Mouse (Mus musculus) lung, postnatal 36 days (tissue): Measurements from ENCODE around the gene Cela3b.
"Not testable (repeated sequence)": the region's sequence is repeated elsewhere in the genome, so short reads cannot be mapped to it uniquely, and the experiment has no call there.

Experiments used
- DNase-seq: peaks from one replicate; pipeline ENCODE4 v3.0.0; 2022; ENCODE audit warnings: mixed read lengths

The Cela3b gene

DNA sequence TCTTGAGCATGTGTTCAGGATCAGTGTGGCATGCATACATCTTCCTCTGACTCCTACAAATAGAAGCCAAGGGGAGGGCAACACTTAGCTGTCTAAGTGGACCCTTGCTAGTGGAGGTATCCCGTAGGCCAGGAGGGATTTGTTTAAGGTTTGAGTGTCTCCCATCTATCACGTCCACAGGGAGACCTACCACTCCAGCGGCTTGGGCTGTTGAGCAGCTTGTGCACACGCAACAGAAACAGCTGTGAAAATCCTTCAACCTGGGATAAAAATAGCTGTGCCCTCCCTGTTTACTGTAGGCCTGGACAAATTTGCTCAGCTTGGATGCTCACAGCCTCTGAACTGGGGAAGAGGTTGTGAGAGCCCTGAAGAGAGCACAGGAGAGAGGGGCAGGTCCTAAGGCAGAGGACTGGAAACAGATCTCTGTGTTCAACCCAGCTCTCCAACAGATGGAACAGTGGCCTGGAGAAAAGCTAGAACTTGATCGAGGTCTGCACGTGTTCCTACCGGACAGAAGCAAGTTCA, 18.1 kb downstream of the Cela3b start:
- DNase-seq, result not testable (repeated sequence)

DNA sequence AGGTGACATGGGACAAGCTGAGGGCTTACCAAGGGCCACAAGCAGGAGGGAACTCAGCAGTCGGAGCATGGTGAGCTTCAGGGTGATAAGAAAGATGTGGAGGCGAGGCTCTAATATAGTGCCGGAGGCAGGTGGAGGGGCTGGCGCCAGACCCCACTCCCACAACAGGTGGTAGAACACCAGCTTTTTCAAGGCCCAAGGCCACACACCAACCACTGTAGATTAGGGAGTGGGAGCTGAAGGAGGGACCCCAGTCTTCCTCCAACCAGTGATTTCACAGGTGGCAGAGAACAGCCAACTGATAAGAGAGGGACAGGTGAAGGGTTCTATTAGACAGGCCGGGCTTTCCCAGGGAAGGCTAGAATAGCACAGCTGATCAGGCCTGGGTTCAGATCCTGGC, 20.6 kb downstream of the Cela3b start, which contains the start of gene Cela3a:
TSS of gene Cela3a (minus strand) at position 101 of the 400 bp plus-strand sequence.
- DNase-seq, result no peak

DNA sequence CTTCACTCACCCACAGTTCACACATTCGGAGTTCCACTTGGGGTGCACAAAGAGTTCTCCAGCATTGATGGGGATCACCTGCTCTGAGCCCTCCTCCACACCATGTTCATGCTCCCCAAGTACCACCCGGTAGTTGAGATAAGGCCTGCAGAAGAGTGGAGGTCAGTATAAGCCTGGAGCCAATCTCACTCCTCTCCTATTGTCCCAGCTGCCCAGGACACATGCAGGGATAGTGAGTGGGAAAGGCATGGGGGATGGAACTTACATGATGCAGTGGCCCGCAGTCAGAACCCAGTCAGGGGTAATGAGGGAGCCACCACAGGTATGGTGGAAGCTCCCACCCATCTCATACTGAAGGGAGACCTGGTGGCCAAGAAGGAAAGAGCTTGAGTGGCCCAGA, 24.8 kb downstream of the Cela3b start:
- DNase-seq, result no peak

DNA sequence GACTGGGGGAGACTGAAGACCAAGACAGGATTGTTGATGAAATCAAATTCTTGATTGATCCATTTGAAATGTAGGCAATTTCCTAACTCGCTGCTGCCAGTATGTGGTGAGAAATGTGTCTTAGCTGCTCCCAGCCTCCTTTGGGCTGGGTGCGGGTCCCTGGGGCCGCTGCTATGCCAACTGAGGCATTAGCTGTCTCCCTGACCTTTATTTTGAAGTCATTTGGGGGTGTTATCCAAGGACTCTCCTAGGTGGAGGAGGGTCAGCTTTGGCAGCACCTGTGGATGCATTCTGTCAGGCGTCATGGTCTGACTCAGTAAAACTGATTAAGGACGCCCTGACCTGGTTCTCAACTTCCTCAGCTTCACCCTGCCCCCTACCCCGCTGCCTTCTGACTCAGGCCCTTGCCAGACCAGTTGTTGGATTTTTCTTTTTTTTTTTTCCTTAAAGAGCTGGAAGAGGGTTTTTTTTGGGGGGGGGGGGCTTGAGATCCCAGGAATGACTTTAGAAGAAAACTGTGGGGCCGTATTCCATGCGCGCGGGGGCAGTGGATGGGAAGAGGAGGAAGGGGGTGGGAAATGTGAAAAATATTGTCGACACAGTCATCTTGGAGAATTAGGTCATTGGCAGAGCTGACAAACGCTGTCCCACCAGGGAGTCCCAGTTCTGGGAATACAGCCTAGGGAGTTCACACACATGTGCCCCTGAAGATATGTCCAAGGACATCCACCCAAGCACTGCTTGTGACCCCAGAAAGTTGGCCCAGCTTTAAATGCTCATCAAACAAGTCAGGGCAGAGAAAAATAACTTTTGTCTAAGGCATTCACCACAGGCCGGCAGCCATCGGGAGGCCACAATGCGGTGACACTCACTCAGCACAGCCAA, 33.5 kb downstream of the Cela3b start:
- DNase-seq, result no peak

DNA sequence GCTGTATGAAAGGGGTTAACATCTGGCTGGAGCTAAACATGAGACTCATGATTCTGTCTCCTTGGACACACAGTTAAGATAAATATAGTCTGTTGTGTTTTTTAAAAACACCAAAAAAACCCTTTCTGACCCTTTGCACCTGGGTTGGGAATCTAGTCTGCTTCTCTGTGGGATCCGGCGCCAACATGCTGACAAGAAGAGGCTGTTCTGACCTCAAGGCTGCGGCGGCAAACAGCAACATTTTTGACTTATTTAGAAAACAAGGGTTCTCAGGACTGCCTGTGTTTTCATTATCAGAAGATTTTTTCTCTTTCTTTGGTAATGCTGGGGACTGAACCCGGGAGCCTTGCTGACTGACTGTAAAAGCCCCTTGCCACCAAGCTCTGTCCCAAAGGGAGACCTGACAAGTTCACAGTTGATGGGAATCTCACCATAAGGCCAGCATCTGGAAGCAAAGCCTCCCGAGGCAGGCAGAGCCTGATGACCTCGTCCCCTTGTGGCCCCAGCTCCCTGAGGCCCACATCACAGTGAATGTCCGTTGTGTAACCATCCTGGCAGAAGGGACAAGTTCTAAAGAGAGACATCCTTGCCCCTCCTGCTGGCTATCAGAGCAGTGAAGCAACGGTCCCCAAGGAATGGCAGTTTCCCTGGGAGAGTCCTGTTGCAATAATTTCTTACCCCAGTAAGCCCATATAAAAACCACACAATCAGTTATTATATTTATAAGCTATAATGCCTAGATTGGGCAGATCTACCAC, 36.8 kb downstream of the Cela3b start:
- peak; percentile 39 for DNase-seq

DNA sequence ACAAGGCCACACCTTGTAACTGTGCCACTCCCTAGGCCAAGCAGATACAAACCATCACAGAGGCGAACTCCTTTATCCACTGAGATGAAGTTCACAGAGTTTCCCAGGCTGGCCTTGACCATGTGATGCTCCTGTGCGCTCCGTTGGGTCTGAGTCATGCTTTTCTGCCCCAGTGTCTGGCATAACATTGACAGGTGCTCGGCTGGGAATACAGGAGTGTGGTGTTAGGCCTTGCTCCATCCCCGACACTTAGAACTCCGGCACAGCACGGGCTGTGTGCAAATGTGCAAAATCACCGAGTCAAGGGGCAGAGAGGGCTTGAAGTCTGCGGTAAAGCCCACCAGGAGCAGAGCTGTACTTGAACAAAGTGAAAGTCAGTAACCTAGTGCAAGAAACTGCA, 37.5 kb downstream of the Cela3b start:
- DNase-seq, result no peak

DNA sequence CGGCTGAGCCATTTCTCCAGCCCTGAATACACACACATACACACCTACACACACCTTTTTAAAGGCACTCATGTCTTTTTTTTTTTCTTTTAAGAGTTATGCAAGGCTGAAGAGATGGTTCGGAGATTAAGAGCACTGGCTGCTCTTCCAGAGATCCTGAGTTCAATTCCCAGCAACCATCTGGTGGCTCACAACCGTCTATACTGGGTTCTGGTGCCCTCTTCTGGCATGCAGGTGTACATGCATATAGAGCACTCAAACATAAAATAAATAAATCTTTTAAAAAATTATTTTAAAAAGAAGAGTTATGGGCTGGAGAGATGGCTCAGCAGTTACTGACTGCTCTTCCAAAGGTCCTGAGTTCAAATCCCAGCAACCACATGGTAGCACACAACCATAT, 39.1 kb downstream of the Cela3b start:
- no peak for DNase-seq

DNA sequence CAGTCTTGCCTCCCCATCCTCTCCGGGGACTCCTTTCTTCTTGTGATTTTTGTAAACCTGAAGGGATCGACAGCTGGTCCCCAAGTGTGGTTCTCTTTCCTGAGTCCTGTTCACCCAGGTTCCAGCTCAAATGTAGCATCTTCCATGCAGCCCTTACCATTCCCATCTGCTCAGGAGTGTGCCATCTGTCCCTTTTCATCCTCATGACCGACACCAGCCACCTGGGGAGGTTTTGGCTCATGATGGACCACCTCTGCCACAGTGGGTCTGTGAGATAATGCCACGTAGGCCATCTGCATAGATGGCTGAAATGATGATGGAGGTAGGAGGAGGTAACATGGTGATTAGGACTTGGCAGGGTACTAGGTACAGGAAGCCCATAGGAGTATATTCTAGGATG, 40.1 kb downstream of the Cela3b start:
- DNase-seq, result no peak

DNA sequence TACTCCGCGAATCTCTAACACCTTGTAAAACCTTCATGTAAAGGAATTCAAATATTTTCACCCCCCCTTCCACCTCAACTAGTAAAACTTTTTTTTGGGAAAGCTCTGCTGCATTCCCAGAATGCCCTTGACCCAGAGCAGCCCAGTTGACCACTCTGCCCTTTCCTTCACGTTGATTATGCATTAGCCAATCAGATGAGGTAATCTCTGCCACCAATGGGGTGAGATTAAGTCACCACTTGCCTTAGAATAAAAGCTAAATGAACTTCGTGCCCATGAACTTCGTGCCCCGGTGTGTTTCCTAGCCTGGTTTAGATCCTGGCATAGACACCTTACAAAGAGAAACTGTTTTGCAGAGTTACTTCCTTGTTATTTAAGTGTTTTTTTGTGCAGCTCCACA, 41.4 kb downstream of the Cela3b start:
- peak; percentile 72 for DNase-seq

DNA sequence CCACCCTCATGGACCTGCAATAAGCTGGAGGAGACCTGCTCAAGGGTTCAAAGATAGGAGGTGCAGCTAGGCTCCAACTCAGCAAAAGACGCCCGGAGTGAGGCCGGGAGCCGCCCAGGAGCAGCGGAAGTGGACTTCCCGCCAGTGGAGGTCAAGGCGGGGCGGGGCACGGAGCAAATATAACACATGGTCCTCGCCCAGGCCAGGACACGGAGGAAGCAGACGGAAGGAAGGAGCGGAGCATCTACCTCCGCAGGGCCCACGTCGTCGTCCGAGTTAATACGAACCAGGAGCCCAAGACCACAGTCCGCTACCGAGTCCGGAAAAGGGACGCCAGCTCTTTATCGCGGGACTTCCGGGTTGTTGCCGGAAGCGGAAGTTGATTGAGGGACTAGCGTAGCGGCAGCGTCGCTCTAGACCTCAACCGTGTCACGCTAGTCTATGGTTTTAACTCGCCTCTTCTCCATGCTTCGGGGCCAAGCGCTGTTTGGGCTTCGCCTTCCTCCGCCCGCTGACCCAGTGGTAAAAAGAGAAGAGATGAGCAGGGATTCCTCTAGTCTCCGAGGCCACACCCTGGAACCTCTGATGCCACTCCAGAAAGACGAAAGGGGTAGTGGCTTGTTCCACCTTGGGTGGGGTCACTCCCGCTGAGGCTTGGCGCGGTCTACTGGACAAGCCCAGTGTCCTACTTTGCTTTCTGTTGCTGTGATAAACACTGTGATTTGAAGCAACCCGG, 42.1 kb downstream of the Cela3b start:
- DNase-seq, result peak; percentile 90

DNA sequence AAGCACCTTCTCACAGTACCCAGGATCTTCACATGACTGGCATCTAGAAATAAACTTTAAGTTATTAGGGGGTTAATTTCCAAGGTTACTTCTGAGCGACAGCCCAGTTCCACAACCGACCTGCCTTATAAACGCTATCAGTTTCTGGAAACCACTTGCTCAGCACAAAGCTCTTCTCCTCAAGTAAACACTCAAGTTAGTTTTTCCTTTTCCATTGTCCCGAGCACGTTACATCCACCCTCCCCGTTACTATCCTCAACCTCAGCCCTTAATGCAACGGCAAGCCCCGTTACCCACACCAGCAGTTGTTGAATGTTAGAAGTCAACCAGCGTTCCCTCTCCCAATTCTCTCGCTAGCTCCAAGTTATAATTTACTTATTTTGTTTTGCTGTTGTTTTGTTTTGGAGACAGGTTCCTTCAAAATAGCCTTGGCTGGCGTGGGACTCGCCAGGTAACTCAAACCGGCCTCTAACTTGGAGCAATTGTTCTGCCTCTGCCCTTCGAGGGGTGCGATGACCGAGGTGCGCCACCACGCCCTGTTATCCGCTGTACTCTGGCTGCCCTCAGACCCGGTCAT, 42.8 kb downstream of the Cela3b start:
- no peak for DNase-seq

DNA sequence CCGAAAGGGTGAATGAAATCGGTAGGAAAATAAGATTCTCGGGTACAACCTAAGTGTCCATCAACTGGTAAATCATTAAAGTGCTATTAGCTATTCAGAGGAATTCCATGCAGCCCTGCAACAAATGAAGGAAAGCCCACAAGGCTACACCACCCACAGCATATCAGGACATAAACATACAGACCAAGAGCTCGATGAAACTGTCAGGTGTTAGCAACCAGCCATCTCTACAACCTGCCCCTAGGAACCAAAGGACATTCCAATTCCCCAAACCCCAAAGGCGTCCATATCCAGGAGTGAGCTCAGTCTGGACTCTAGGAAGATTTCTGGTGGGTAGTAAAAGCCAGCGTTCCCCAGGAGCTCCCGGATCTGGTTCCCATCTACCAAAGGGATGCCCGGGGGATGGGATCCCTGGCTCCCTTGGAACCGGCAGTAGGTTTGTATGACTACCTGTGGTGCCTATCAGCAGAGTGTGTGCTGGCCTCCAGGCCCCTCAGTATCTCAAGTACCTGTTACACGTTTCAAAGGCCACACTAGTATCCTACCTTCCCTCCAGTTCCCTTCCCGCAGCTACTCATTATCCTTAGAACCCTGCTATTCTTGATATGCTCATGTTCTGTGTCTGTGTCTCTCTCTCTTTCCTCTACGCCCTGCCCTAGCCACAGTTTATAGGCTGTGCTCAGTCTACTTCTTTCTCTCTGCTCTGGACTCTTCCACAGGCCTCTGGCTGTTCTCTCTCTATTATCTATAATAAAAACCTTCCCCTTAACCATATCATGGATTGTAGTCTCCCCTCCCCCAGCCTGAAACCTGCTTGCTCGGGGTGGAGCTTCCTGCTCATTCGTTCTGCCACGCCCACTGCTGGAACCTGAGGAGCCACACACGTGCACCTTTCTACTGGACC, 49.4 kb downstream of the Cela3b start:
- DNase-seq, result no peak

DNA sequence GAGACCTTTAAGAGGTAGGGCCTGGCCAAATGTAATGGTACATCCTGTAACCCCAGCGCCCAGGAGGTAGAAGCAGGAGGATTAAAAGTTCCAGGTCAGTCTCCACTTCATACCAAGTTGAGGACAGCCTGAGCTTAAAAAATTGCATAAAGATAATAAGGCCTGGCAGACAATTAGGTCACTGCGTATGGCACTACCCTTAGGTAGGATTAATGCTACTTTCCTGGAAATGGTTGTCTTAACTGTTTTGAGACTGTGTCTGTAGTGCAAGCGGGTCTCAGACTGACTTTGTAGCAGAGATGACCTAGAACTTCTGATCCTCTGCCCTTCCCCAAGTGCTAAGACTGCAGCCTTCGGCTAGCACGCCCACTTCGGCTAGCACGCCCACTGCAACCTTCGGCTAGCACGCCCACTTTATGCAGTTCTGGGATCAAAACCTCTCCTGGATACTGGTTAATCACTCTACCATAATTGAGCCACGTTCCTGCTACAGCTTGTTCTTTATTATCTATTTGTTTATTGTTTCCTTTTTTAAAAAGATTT, 50.6 kb downstream of the Cela3b start:
- DNase-seq, result no peak

DNA sequence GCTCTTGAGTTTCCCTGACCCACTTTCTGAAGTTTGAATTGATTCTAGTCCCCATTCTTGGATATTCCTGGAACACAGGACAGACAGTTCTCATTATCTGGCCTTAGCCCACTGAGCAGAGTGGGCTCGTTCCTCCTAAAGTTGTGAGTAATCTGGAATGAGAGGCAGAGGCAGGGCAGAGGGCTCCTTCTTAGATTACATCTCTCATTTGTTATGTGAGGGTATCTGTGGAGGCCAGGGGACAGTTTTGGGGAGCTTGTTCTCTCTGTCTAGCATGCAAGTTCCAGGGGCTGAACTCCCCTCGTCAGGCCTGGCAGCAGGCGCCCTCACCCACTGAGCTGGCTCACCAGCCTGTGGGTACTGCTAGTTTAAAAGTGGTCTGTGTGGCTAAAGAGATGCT, 51.3 kb downstream of the Cela3b start:
- DNase-seq, result no peak

DNA sequence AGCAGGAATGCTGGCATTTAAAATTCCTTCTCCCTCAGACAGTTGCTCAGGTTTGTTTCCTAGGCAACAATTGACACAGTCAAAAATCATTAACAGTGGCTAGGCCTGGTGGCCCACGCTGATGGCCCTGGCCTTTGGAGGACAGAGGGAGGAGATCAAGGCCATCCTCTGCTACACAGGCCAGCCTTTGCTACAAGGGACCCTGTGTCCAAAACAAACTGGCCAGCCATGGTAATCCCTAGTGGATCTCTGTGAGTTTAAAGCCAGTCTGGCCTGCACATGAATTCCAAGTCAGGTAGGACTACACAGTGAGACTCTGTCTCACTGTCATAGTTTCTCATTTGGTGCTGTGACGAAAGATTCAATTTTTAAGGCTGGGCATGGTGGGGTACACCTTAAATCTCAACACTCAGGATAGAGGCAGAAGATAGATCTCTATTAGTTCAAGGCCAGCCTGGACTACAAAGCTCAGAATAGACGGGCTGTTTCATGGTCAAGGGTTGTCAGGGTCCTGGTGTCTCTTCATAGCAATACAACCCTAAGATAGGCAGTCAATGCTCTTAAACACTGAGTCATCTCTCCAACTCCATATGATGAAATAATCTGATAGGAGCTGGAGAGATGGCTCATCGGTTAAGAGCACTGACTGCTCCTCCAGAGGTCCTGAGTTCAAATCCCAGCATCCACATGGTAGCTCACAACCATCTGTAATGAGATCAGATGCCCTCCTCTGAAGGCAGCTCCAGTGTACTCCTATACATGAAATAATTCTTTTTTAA, 52.6 kb downstream of the Cela3b start:
- DNase-seq, result no peak

DNA sequence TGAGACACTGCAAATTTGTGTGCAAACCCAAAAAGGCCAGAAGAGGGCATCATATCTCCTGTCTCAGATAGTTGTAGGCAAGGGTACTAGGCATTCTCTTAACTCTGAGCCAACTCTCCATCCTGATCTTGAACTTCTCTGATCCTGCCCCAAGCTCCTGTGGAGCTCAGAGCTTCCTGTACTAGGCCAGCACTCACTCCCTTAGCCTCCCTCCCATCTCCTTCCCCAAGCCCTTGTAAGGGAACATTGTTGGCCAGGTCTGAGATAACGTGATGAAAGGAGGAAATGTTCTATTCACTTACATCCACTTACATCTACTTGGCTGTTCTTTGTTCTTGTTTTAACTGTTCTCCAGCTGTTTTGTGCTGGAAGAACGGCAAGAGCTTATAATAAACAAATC, 53.6 kb downstream of the Cela3b start:
- no peak for DNase-seq

DNA sequence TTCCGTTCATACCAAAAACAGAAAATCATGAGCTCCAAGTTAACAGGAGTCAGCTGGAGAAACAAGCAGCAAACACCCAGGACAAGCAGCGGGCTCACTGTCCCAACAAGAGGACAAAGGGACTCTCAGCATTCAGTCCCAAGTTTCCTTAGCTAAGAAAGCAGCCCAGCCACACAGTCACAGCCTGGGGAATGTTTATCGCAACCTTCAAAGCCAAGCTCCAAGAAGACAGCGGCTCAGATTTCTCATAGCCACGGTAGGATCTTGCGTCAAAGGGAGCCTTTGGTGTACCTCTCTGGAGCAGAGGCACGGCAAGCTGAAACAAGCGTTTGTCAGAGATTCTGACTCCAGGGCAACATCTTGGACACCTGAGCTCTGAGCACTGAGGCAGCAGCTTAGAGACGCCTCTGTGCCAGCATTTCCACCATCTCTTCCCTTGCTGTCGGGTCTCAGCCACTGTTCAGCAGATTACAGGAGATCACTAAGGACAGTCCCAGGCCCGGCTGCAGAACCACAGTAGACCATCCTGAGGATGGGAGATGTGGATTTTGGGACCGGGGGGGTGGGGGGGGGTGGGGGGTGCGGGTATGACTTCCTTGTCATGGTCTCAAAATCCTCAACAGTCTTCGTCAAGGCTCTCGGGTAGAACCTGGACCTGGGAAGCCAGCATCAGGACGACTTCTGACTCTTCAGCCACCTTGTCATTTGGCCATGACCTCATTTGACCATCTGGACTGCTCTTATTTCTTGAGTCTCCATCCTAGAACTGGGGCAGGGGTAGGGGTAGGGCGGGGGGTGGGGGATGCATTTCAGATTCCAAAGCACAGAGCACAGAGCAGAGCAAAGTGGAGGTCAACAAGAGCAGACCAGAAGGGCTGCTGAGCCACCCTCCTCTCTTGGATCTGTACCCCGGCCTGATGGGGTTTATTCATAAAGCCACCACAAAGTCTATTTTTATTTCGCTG, 54.7 kb downstream of the Cela3b start:
- no peak for DNase-seq

DNA sequence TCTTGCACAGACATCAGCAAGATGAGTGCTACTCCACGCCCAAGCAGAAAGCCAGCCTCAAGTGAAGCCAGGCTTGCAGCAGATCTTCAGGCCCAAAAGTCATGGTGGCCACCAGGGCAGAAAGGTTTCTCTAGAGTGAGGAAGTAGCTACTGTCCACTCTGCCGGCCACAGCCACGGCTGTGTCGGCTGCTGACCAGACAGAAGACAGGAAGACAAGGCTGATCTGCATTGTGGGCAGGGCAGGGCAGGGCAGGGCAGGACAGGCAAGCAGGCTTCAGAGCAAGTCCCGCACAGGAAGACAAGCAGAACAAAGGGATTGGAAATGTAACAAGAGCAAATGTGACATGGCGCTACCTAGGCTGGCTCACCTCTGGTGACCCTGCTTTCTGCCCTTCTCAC, 56.6 kb downstream of the Cela3b start:
- peak; percentile 57 for DNase-seq
